Mouse (Mus musculus): ENCODE data around the gene Zfp970. TPM values are rescaled to one million over a fixed set of nuclear protein-coding genes. Genes with fewer than 3 reads are reported as not detected.

The Zfp970 gene
- 1 to 10 TPM; 5.9 to 9.4 TPM for polyA plus RNA-seq (2017; shearing (Covaris generic))

GRCm38 (mm10) chr2:177464676-177465075 lies at the start of gene Zfp970:
Gene Zfp970 (plus strand): TSS chr2:177464733.

GRCm38 (mm10) chr2:177498067-177498466 lies 33.5 kb downstream of the Zfp970 start, which contains the start of gene Gm14403:
Gene Gm14403 (plus strand): TSS chr2:177498215.

Other genes starting within 250 kb of the Zfp970 start
- gene Gm14409, start 197.7 kb upstream of the Zfp970 start, polyA plus RNA-seq (2017; shearing (Covaris generic)) = not detected
- gene Gm14412, start 140.4 kb upstream of the Zfp970 start, polyA plus RNA-seq (2017; shearing (Covaris generic)) = not detected
- 1 to 10 TPM in 1 of 2 experiments, under 1 TPM in 1; 0.69 to 2.0 TPM for gene Gm14418, start 66.4 kb upstream of the Zfp970 start, polyA plus RNA-seq (2017; shearing (Covaris generic))
- gene Gm14403, start 33.5 kb downstream of the Zfp970 start, polyA plus RNA-seq (2017; shearing (Covaris generic)) = under 1 TPM in 1 of 2 experiments, not detected in 1; 0.24 TPM
- 1 to 10 TPM in 1 of 2 experiments, not detected in 1; 1.3 TPM for gene Gm14406, start 113.5 kb downstream of the Zfp970 start, polyA plus RNA-seq (2017; shearing (Covaris generic))

All from inflammation-experienced regulatory T-cells (primary cell).